Mouse (Mus musculus) spleen, embryonic (tissue): ENCODE results near the gene Lipo1.
"Not testable (repeated sequence)": the region's sequence is repeated elsewhere in the genome, so short reads cannot be mapped to it uniquely, and the experiment has no call there.

ENCODE experiments used
- CTCF ChIA-PET: fragments of 350-600 bp; sonication (Branson Sonifier 250); formaldehyde crosslinking; loops from one replicate; lab custom pipeline; 2022; lab: Charles Lee

Gene Lipo1

GRCm38 (mm10) chr19:33787359-33787758 lies at the start of gene Lipo1:
TSS of gene Lipo1 (minus strand) at chr19:33787459.
- CTCF ChIA-PET, result not testable (repeated sequence)

- CTCF ChIA-PET, result no interaction called here
These were observed 532 bp downstream of the Lipo1 start for GRCm38 (mm10) chr19:33786576-33787277.

- CTCF ChIA-PET, result not testable (repeated sequence)
These were observed 25.8 kb downstream of the Lipo1 start, which contains the start of gene Lipo3 for GRCm38 (mm10) chr19:33761287-33762086. TSS of gene Lipo3 (minus strand) at chr19:33761951.

- CTCF ChIA-PET, result not testable (repeated sequence)
These were observed 36.0 kb downstream of the Lipo1 start, which contains the start of gene Lipo2 for GRCm38 (mm10) chr19:33751259-33751658. TSS of gene Lipo2 (minus strand) at chr19:33751359.
